Mouse (Mus musculus) liver, adult 2 months (tissue): ENCODE measurements around the gene Gm17416. TPM values are rescaled to one million over a fixed set of nuclear protein-coding genes. Genes with fewer than 3 reads are reported as not detected.

Source experiments
- DNase-seq: peaks from one replicate; pipeline ENCODE4 v3.0.0-alpha.2; 2011; ENCODE audit warnings: low read depth, low spot score; ENCODE audit errors: extremely low read depth
- H3K27ac ChIP-seq: fragments of 200-500 bp; replicated peaks from 2 replicates; pipeline ENCODE4 v1.5.1; 2012; ENCODE audit warnings: low read depth, mild to moderate bottlenecking, control low read depth, inconsistent platforms, low read length; ENCODE audit not compliant: insufficient read depth
- H3K27me3 ChIP-seq: fragments of 200-500 bp; 2 replicates; pipeline ENCODE4 v1.6.1; 2012; ENCODE audit warnings: mild to moderate bottlenecking, moderate library complexity, low read length, inconsistent platforms; ENCODE audit not compliant: control insufficient read depth, insufficient read depth
- H3K36me3 ChIP-seq: fragments of 200-500 bp; 2 replicates; pipeline ENCODE4 v1.6.1; 2012; ENCODE audit warnings: low read length, inconsistent platforms; ENCODE audit not compliant: control insufficient read depth, insufficient read depth
- H3K4me1 ChIP-seq: fragments of 200-500 bp; 2 replicates; pipeline ENCODE4 v1.6.1; 2011; ENCODE audit warnings: low read length; ENCODE audit not compliant: control insufficient read depth, insufficient read depth
- H3K4me3 ChIP-seq: fragments of 200-500 bp; 2 replicates; pipeline ENCODE4 v1.5.1; 2011; ENCODE audit warnings: low read depth, mild to moderate bottlenecking, control low read depth, low read length, moderate library complexity; ENCODE audit not compliant: insufficient read depth
- H3K79me2 ChIP-seq: fragments of 200-500 bp; 2 replicates; pipeline ENCODE4 v1.6.1; 2012; ENCODE audit warnings: inconsistent platforms, mild to moderate bottlenecking, low read length, moderate library complexity; ENCODE audit not compliant: control insufficient read depth, insufficient read depth
- H3K9ac ChIP-seq: fragments of 200-500 bp; 2 replicates; pipeline ENCODE4 v1.6.1; 2012; ENCODE audit warnings: low read depth, mild to moderate bottlenecking, control low read depth, inconsistent platforms, low read length
- CTCF ChIP-seq: fragments of 200-500 bp; IDR thresholded peaks from 2 replicates; pipeline ENCODE4 v1.5.1; 2011; ENCODE audit warnings: low read depth, low read length, control low read depth
- POLR2A ChIP-seq: fragments of 200-500 bp; IDR thresholded peaks from 2 replicates; pipeline ENCODE4 v1.6.1; 2011; ENCODE audit warnings: low read length, control low read depth; ENCODE audit not compliant: insufficient read depth; ENCODE audit errors: extremely low read depth
- WGBS: fragments of 180-500 bp; shearing (Covaris S2); methylation state at CpG from one replicate; pipeline ENCODE4 v1.1.7; 2018; 5-methylcytosine and 5-hydroxymethylcytosine counted together
- polyA plus RNA-seq: library from polyadenylated mRNA; depleted of rRNA; stranded (reverse); fragments of >200 nt; gene quantifications from 2 replicates; pipeline ENCODE4 v1.2.3, GENCODE M21; 2012
- total RNA-seq: library from RNA; depleted of rRNA; stranded (reverse); fragments of >200 nt; gene quantifications from 2 replicates; pipeline ENCODE4 v1.2.3, GENCODE M21; 2014

Gm17416 gene
- total and polyA plus RNA-seq, 2 experiments: not detected

- no peak within 1 kb of the TSS for H3K4me3 ChIP-seq
- no peak within 1 kb of the TSS for H3K27ac ChIP-seq
- 63% methylated on average over 7 of the region's 7 CpGs for WGBS
- TF ChIP-seq POLR2A: no peak
- TF ChIP-seq CTCF: no peak
- no peaks in the 10 kb centered on the region for H3K4me1 ChIP-seq
- H3K79me2 ChIP-seq: no peaks in the 10 kb centered on the region
- H3K36me3 ChIP-seq: no peaks in the 10 kb centered on the region
- no peaks in the 10 kb centered on the region for H3K27me3 ChIP-seq
- H3K9ac ChIP-seq: no peak within 1 kb of the TSS
- no peak for DNase-seq
Observed at GRCm38 (mm10) chr2:152599299-152599698, 30.2 kb downstream of the Gm17416 start, which contains the start of gene Defb45. Defb45 (minus strand) TSS chr2:152599399.

- no peaks in the 10 kb centered on the region for H3K79me2 ChIP-seq
- no peak overlapping the region for H3K4me3 ChIP-seq
- no peak overlapping the region for H3K9ac ChIP-seq
- no peaks in the 10 kb centered on the region for H3K27me3 ChIP-seq
- DNase-seq: no peak
- 77% methylated on average over 6 of the region's 6 CpGs for WGBS
- H3K36me3 ChIP-seq: no peaks in the 10 kb centered on the region
- no peak overlapping the region for H3K27ac ChIP-seq
- H3K4me1 ChIP-seq: no peaks in the 10 kb centered on the region
- TF ChIP-seq CTCF (no peak), POLR2A (no peak)
Observed at GRCm38 (mm10) chr2:152600076-152600475, 30.9 kb downstream of the Gm17416 start.

GRCm38 (mm10) chr2:152601275-152601960 is 32.3 kb downstream of the Gm17416 start:
- H3K9ac ChIP-seq: no peak overlapping the region
- H3K4me3 ChIP-seq: no peak overlapping the region
- H3K27me3 ChIP-seq: no peaks in the 10 kb centered on the region
- 70% methylated on average over 4 of the region's 4 CpGs for WGBS
- H3K79me2 ChIP-seq: no peaks in the 10 kb centered on the region
- DNase-seq: no peak
- peak; percentile 34; the same call in 1 of the 2 replicates for TF ChIP-seq CTCF
- no peak for TF ChIP-seq POLR2A
- H3K36me3 ChIP-seq: no peaks in the 10 kb centered on the region
- H3K4me1 ChIP-seq: no peaks in the 10 kb centered on the region
- H3K27ac ChIP-seq: no peak overlapping the region

- Histone ChIP-seq H3K9ac (no peak within 1 kb of the TSS), H3K27me3 (no peaks in the 10 kb centered on the region), H3K4me1 (no peaks in the 10 kb centered on the region), H3K79me2 (no peaks in the 10 kb centered on the region), H3K4me3 (no peak within 1 kb of the TSS), H3K27ac (no peak within 1 kb of the TSS), H3K36me3 (no peaks in the 10 kb centered on the region)
- DNase-seq: no peak
- TF ChIP-seq CTCF (peak; percentile 47), POLR2A (no peak)
- 69% methylated on average over 15 of the region's 15 CpGs for WGBS
Observed at GRCm38 (mm10) chr2:152604057-152604456, 34.9 kb downstream of the Gm17416 start, which contains the start of gene Defb36. Defb36 (plus strand) TSS chr2:152604327.

GRCm38 (mm10) chr2:152607746-152608145 is 38.6 kb downstream of the Gm17416 start:
- 66% methylated on average over 6 of the region's 6 CpGs for WGBS
- Histone ChIP-seq H3K27me3 (no peaks in the 10 kb centered on the region), H3K36me3 (no peaks in the 10 kb centered on the region), H3K4me1 (no peaks in the 10 kb centered on the region; the same call in 1 of the 2 replicates), H3K27ac (no peak overlapping the region), H3K9ac (no peak overlapping the region), H3K4me3 (no peak overlapping the region), H3K79me2 (no peaks in the 10 kb centered on the region)
- no peak for DNase-seq
- no peak for TF ChIP-seq CTCF

GRCm38 (mm10) chr2:152608719-152609118 is 39.6 kb downstream of the Gm17416 start:
- no peaks in the 10 kb centered on the region for H3K36me3 ChIP-seq
- no peaks in the 10 kb centered on the region; the same call in 1 of the 2 replicates for H3K4me1 ChIP-seq
- no peak for DNase-seq
- H3K27me3 ChIP-seq: no peaks in the 10 kb centered on the region
- H3K27ac ChIP-seq: no peak overlapping the region
- H3K79me2 ChIP-seq: no peaks in the 10 kb centered on the region
- H3K4me3 ChIP-seq: no peak overlapping the region
- 86% methylated on average over 1 of the region's 1 CpGs for WGBS
- no peak overlapping the region for H3K9ac ChIP-seq
- TF ChIP-seq CTCF: no peak
- no peak for TF ChIP-seq POLR2A
